Mouse (Mus musculus) kidney, postnatal 10 days (tissue): ENCODE measurements around the gene Rgs12.

Experiments
- DNase-seq: peaks from one replicate; pipeline ENCODE4 v3.0.0; 2021; ENCODE audit warnings: mixed read lengths

Rgs12 gene

GRCm38 (mm10) chr5:34948861-34949760, at the start of gene Rgs12:
Rgs12 (plus strand) TSS chr5:34949445.
- peak; percentile 95 for DNase-seq

DNA sequence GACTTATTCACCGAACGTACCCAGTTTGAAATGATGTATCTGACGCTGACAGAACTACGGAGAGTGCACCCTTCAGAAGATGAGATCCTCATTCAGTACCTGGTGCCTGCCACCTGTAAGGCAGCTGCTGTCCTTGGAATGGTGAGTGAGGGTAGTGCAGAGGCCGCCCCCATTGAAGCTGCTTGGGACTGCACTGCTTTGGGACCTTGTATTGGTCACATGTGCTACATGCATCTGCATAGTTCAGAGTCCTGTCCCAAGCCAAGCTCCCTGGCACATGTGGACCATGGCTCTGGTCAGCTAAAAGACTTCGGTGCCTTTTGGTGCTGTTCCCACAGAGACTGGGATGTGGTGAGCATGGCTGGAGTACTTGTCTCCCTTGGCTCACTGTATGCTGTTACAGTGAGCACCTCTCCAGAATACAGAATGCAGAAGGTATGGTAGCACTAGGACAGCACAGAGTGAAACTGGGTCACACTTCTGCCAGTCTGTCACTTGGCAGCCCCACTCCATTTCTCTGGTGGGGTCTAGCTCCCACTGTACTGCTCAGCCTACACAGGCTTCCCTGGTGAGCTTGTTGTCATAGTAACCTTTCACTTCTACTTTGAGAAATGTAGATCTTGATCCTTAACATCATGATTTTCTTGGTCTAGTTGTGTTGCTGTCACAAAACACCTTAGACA, 49.3 kb upstream of the Rgs12 start:
- no peak for DNase-seq

- DNase-seq, result no peak
These were observed 46.9 kb upstream of the Rgs12 start for GRCm38 (mm10) chr5:34902371-34902770.

- DNase-seq, result peak; percentile 50
These were observed 46.3 kb upstream of the Rgs12 start for GRCm38 (mm10) chr5:34902811-34903385.

DNA sequence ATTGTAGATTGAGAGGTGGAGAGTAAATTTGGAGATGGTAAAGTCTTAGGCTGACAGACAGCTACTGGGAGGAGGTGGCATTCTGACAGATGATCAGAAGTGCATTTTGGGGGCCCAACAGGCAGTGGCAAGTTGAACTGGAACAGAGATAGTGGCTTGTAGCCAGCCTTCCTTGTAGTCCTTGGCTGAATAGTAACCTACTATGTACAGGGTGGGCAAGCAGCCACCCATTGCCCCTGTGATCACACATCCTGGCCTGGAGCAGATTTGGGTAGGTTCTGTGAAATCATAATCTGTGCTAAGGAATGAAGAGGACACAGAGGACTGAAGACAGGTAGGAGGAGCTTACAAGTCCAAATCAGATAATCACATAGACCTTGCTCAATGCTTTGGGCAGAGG, 44.8 kb upstream of the Rgs12 start:
- DNase-seq, result no peak

GRCm38 (mm10) chr5:34907230-34907629, 42.0 kb upstream of the Rgs12 start:
- no peak for DNase-seq

DNA sequence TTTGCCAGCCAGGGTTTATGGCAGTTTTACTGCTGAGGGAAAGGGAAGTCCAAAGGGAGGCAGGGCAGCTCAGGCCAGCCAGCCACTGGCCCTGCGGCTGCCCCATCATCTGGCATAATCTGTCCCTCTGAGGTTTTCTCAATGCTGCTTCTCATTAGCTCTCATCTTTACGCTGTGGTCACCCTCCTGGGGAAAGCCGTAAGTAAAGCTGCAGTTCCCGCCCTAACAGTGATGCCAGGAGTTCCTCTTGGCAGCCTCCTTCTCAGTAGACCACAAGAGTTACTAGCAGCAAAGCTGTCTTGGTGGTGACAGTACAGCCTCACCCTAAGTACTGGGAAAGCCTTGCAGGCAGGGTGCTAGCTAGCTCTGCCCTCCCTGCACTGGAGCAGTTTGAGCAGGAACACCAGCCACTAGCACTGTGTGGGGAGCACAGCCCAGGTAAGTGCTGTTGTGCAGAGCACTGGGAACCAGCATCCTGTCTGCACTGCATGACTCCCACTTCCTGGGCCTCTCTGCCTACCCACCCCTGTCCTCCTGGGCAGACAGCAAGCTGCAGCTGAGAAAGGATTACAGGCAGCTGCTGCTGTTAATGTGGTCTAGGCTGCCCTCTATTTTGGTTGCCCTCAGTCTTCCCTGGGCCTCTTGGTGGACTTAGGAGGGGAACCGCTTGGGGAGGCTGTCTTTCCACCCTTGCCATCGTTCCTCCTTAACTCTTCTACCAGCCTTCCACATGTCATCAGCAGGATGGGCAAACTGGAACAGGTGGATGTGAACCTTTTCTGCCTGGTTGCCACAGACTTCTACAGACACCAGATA, 41.1 kb upstream of the Rgs12 start, which contains the start of gene Msantd1:
Msantd1 (plus strand) TSS at position 103 of the 816 bp plus-strand sequence.
- DNase-seq, result no peak

GRCm38 (mm10) chr5:34908726-34909633, 40.3 kb upstream of the Rgs12 start:
- no peak for DNase-seq

- no peak for DNase-seq
These were observed 39.4 kb upstream of the Rgs12 start for GRCm38 (mm10) chr5:34909634-34910503.

DNA sequence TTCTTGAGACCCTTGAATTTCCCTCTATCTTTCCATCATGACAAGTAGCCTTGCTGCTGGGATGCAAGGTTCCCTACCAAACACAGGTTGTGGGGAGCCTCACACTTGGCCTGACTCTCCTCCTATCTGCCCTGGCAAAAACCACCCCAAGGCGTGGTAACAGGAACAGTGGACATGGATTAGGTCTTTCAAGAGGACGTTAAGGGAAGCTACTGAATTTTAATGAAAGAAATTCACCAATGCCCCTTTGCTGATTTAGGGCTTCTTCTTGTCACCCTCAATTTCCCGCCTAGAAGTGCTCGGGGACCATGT, 38.8 kb upstream of the Rgs12 start:
- no peak for DNase-seq

- DNase-seq, result peak; percentile 90
These were observed 33.4 kb upstream of the Rgs12 start for GRCm38 (mm10) chr5:34915801-34916200.

DNA sequence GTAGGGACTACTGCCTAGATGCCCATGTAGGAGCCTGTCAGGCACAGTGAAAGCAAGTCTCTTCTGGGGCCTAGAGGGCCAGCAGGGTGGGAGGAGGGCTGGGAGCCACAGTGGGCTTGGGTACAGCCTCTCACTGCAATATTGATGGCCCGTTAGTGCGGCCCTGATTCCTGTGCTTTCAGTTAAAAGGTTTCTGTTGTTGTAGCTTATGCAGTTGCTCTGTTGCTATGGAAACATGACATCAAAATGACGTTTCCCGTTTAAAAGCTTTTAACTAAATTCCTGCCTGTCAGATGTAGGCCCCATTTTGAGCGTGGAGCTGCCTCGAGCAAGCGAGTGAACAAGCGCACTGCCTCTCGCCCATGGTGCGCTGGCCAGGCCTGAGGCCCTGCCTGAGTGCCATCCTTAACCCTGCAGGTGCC, 32.0 kb upstream of the Rgs12 start:
- no peak for DNase-seq

DNA sequence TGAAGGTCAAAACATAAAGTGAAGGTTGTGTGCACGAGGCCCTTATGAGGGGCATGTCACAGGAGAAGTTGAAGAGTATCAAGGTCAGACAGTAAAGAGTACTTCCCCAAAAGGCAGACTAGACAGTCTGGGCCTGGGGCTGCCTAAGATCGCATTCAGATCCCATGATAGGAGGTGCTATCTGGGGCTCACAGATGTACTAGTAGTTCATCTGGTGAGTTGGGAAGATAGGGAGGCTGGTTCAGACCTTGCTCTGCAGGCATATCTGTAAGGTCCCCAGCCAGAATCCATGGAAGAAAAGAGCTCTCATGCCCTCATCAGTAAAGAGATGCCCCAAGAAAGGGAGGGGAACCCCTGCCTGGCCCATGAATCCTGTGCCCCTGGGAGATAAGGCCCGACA, 30.5 kb upstream of the Rgs12 start:
- DNase-seq, result no peak

- DNase-seq, result no peak
These were observed 26.7 kb upstream of the Rgs12 start for GRCm38 (mm10) chr5:34922531-34922930.

GRCm38 (mm10) chr5:34923920-34924319, 25.3 kb upstream of the Rgs12 start:
- DNase-seq, result no peak

- DNase-seq, result no peak
These were observed 24.7 kb upstream of the Rgs12 start for GRCm38 (mm10) chr5:34924519-34924918.

DNA sequence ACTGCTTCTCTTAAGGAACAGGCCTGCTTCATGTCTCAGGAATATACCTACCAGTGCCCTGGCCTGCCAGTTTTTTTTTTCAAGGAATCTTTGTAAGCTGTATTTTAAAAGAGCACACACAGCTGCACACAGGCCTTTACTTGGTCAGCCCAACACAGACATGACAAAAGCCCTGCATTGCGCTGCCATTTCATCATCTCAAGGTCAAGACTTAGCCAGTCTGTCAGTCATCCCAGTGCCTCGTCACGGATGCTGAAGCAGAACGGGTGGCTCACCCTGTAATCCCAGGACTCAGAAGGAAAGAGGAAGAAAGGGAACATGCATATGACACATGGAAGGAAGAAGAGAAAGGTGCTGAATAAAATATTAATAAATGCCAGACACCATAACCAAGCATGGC, 21.6 kb upstream of the Rgs12 start:
- no peak for DNase-seq

DNA sequence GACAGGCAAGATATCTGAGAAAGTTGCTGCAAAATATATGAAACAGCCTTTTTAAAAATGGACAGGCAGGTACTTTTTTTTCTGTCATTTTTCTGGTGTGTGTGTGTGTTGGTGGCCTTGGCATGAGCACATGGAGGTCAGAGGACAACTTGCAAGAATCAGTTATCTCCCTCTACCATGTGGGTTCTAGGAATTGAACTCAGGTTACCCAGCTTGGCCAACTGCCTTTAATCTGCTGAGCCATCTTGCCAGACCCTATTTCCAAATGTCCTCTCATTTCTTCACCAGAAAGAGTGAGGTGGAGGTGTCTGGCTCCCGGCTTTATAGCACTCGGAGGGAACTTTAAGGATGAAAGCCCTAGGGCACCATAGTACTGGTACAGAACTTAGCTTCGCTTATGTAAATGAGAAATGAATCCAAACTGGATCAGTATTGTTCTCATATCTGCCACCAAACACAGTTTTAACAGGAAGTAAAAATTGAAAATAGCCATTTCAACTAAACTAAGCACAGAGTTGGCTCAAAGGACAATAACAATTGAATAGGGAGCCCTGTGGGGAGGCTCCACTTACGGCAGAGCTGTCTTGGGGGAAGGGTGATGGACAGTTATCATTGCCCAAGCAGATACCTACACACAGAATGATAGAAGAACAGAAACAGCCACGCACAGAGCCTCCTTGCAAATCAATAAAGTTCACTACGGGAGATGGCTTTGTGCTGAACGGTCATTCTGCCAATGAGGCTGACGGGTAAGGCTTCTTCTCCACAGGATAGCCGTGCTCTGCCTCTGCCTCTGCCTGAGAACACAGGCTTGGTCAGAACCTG, 18.9 kb upstream of the Rgs12 start:
- no peak for DNase-seq

DNA sequence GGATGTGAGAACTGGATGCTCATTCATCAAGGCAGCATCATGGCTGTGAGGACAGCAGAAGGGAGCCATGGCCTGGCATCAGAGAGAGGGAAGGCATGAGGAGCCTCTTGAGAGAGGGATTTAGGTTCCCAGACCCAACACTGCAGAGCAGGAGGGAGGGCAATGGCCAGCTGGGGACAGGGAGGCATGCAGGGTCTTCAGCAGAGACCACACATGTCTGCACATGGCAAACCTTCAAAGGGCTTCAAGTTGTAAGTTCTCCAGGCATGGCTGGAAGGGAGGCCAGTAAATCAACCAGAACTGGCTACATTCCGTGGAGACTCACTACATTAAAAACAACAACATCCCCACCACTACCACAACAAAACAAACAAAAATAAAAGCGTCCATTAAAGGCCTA, 18.2 kb upstream of the Rgs12 start:
- no peak for DNase-seq
